24 mouse cellular contexts compared by ENCODE assay signal in genomic region chr3:147749442-147749841, GRCm38 (mm10).
A peak's percentile ranks its signal among the peaks of the same experiment; 100 is the strongest.
DNase-seq lines count a peak whose midpoint lies in the region; ATAC-seq and TF ChIP-seq lines count a peak whose summit lies in the region.
"Had no signal": no experiment of that assay in that cellular context is flagged by ENCODE, and none has a peak within 500 bp of the region (broad histone marks: within the 10 kb centered on the region; RNA-seq: fewer than 3 reads in every experiment).

No protein-coding gene starts in this region.

- 44% methylated on average over 5 of the region's 5 CpGs for WGBS in forebrain, embryonic 11.5 days
- 65% methylated on average over 5 of the region's 5 CpGs for WGBS in forebrain, embryonic 10.5 days
- 77% methylated on average over 5 of the region's 5 CpGs for WGBS in midbrain, embryonic 12.5 days
- WGBS in midbrain, embryonic 15.5 days = 56% methylated on average over 5 of the region's 5 CpGs
- WGBS in forebrain, postnatal 0 days = 20% methylated on average over 5 of the region's 5 CpGs
- WGBS in liver, postnatal 0 days (ENCODE audit: insufficient replicate concordance) = 75% methylated on average over 5 of the region's 5 CpGs

- TF ChIP-seq CTCF in brain, embryonic 14.5 days (IDR thresholded peaks at IDR 0.05; ENCODE audit: borderline replicate concordance, extremely low read depth, insufficient read depth, insufficient read length) = no peak
- no peak for TF ChIP-seq CTCF in forebrain, postnatal 0 days (IDR thresholded peaks at IDR 0.05; ENCODE audit: low read depth)
- no peak for TF ChIP-seq CTCF in liver, postnatal 0 days (IDR thresholded peaks at IDR 0.05; ENCODE audit: low read depth)

- no peaks in the 10 kb centered on the region for H3K36me3 ChIP-seq in forebrain, embryonic 11.5 days (ENCODE audit: control insufficient read depth, insufficient read depth, low read length)
- H3K36me3 ChIP-seq in forebrain, embryonic 10.5 days (replicated peaks) = no peaks in the 10 kb centered on the region
- no peaks in the 10 kb centered on the region for H3K36me3 ChIP-seq in midbrain, embryonic 12.5 days
- no peaks in the 10 kb centered on the region for H3K36me3 ChIP-seq in midbrain, embryonic 15.5 days (replicated peaks)
- H3K36me3 ChIP-seq in forebrain, postnatal 0 days (ENCODE audit: insufficient read depth) = no peaks in the 10 kb centered on the region
- H3K36me3 ChIP-seq in liver, postnatal 0 days (replicated peaks; ENCODE audit: insufficient read depth, low read length) = no peaks in the 10 kb centered on the region
- H3K36me3 ChIP-seq: embryonic facial prominence, embryonic 13.5 days; limb, embryonic 13.5 days; midbrain, embryonic 13.5 days had no signal

- peak; percentile 63 for ATAC-seq in forebrain, embryonic 11.5 days (replicated peaks; ENCODE audit: low FRiP score)
- ATAC-seq in midbrain, embryonic 12.5 days (ENCODE audit: low FRiP score, low read depth) = peak; percentile 50; the same call in 1 of the 2 replicates
- ATAC-seq in midbrain, embryonic 15.5 days (replicated peaks) = no peak
- ATAC-seq in forebrain, postnatal 0 days = no peak
- ATAC-seq in liver, postnatal 0 days = no peak
- ATAC-seq: intestine, postnatal 0 days had no signal

- no peaks in the 10 kb centered on the region for H3K27me3 ChIP-seq in forebrain, embryonic 11.5 days (ENCODE audit: control insufficient read depth, insufficient read depth, low read length)
- no peaks in the 10 kb centered on the region for H3K27me3 ChIP-seq in forebrain, embryonic 10.5 days (ENCODE audit: poor library complexity, severe bottlenecking)
- no peaks in the 10 kb centered on the region for H3K27me3 ChIP-seq in midbrain, embryonic 12.5 days
- H3K27me3 ChIP-seq in midbrain, embryonic 15.5 days (replicated peaks) = no peaks in the 10 kb centered on the region
- H3K27me3 ChIP-seq in forebrain, postnatal 0 days (ENCODE audit: insufficient read depth, low read length) = no peaks in the 10 kb centered on the region
- no peaks in the 10 kb centered on the region for H3K27me3 ChIP-seq in liver, postnatal 0 days (ENCODE audit: insufficient read depth, low read length)
- H3K27me3 ChIP-seq: embryonic facial prominence, embryonic 13.5 days; limb, embryonic 13.5 days; megakaryocyte, embryonic 14.5 days; midbrain, embryonic 13.5 days had no signal

- no peak overlapping the region for H3K27ac ChIP-seq in forebrain, embryonic 11.5 days (ENCODE audit: low read depth, low read length)
- no peak overlapping the region for H3K27ac ChIP-seq in forebrain, embryonic 10.5 days
- H3K27ac ChIP-seq in midbrain, embryonic 12.5 days (replicated peaks) = no peak overlapping the region
- no peak overlapping the region for H3K27ac ChIP-seq in midbrain, embryonic 15.5 days
- no peak overlapping the region for H3K27ac ChIP-seq in forebrain, postnatal 0 days (ENCODE audit: low read depth, low read length)
- no peak overlapping the region for H3K27ac ChIP-seq in liver, postnatal 0 days (ENCODE audit: low read depth)
- H3K27ac ChIP-seq: embryonic facial prominence, embryonic 13.5 days; limb, embryonic 13.5 days; midbrain, embryonic 13.5 days had no signal

- H3K4me3 ChIP-seq in forebrain, embryonic 11.5 days (ENCODE audit: low read depth, low read length) = no peak overlapping the region
- no peak overlapping the region for H3K4me3 ChIP-seq in forebrain, embryonic 10.5 days
- no peak overlapping the region for H3K4me3 ChIP-seq in midbrain, embryonic 12.5 days
- no peak overlapping the region for H3K4me3 ChIP-seq in midbrain, embryonic 15.5 days
- H3K4me3 ChIP-seq in forebrain, postnatal 0 days (ENCODE audit: low read depth, low read length) = no peak overlapping the region
- H3K4me3 ChIP-seq in liver, postnatal 0 days (ENCODE audit: low read depth, low read length) = no peak overlapping the region
- H3K4me3 ChIP-seq: embryonic facial prominence, embryonic 13.5 days; limb, embryonic 13.5 days; megakaryocyte, embryonic 14.5 days; midbrain, embryonic 13.5 days had no signal

- no peak overlapping the region for H3K4me2 ChIP-seq in forebrain, embryonic 11.5 days (ENCODE audit: low read depth, low read length, severe bottlenecking)
- H3K4me2 ChIP-seq in midbrain, embryonic 12.5 days (replicated peaks) = no peak overlapping the region
- no peak overlapping the region for H3K4me2 ChIP-seq in midbrain, embryonic 15.5 days
- no peak overlapping the region for H3K4me2 ChIP-seq in forebrain, postnatal 0 days (ENCODE audit: low read depth)
- no peak overlapping the region for H3K4me2 ChIP-seq in liver, postnatal 0 days (ENCODE audit: low read depth, low read length)
- H3K4me2 ChIP-seq: embryonic facial prominence, embryonic 13.5 days; limb, embryonic 13.5 days; liver, embryonic 11.5 days; midbrain, embryonic 13.5 days had no signal

- no peak for TF ChIP-seq EP300 in liver, postnatal 0 days (IDR thresholded peaks at IDR 0.05; ENCODE audit: low read depth)

- H3K4me1 ChIP-seq in forebrain, embryonic 11.5 days (replicated peaks; ENCODE audit: control insufficient read depth, insufficient read depth, low read length) = no peaks in the 10 kb centered on the region
- peaks cover 24% of the 10 kb centered on the region for H3K4me1 ChIP-seq in forebrain, embryonic 10.5 days
- peaks cover 9% of the 10 kb centered on the region for H3K4me1 ChIP-seq in midbrain, embryonic 12.5 days
- H3K4me1 ChIP-seq in midbrain, embryonic 15.5 days = no peaks in the 10 kb centered on the region; the same call in 1 of the 2 replicates
- no peaks in the 10 kb centered on the region for H3K4me1 ChIP-seq in forebrain, postnatal 0 days (ENCODE audit: insufficient read depth)
- no peaks in the 10 kb centered on the region for H3K4me1 ChIP-seq in liver, postnatal 0 days (ENCODE audit: insufficient read depth)
- H3K4me1 ChIP-seq: megakaryocyte, embryonic 14.5 days had no signal

- H3K9me3 ChIP-seq in forebrain, embryonic 11.5 days (ENCODE audit: control insufficient read depth, low read length) = no peaks in the 10 kb centered on the region
- H3K9me3 ChIP-seq in forebrain, embryonic 10.5 days = no peaks in the 10 kb centered on the region
- H3K9me3 ChIP-seq in midbrain, embryonic 12.5 days = no peaks in the 10 kb centered on the region
- H3K9me3 ChIP-seq in midbrain, embryonic 15.5 days = no peaks in the 10 kb centered on the region
- H3K9me3 ChIP-seq in forebrain, postnatal 0 days (ENCODE audit: low read length) = no peaks in the 10 kb centered on the region
- H3K9me3 ChIP-seq in liver, postnatal 0 days (ENCODE audit: low read length) = no peaks in the 10 kb centered on the region
- H3K9me3 ChIP-seq: embryonic facial prominence, embryonic 13.5 days; limb, embryonic 13.5 days; midbrain, embryonic 13.5 days had no signal

- H3K9ac ChIP-seq in forebrain, embryonic 11.5 days (ENCODE audit: low read length) = no peak overlapping the region
- no peak overlapping the region for H3K9ac ChIP-seq in midbrain, embryonic 12.5 days (replicated peaks)
- H3K9ac ChIP-seq in midbrain, embryonic 15.5 days = no peak overlapping the region
- no peak overlapping the region for H3K9ac ChIP-seq in forebrain, postnatal 0 days
- H3K9ac ChIP-seq in liver, postnatal 0 days (replicated peaks) = no peak overlapping the region
- H3K9ac ChIP-seq: embryonic facial prominence, embryonic 13.5 days; limb, embryonic 13.5 days; midbrain, embryonic 13.5 days had no signal

- no peak for TF ChIP-seq POLR2A in brain, embryonic 14.5 days (IDR thresholded peaks at IDR 0.05; ENCODE audit: borderline replicate concordance, extremely low read depth, insufficient read depth, insufficient read length, poor library complexity, severe bottlenecking)

- no peak for DNase-seq in forebrain, embryonic 11.5 days (ENCODE audit: low spot score)
- DNase-seq in forebrain, embryonic 10.5 days (ENCODE audit: extremely low spot score, low spot score) = no peak
- DNase-seq in brain, embryonic 14.5 days (ENCODE audit: low read depth) = peak; percentile 86
- peak; percentile 5 for DNase-seq in forebrain, postnatal 0 days
- DNase-seq in thymus, postnatal 4 days = no peak
- DNase-seq in liver, postnatal 0 days = no peak
- DNase-seq: adrenal gland, postnatal 14 days; cerebellum, adult 8-10 months; gastrocnemius, postnatal 10 days; heart, postnatal 14 days; kidney, adult 9 months; kidney, postnatal 10 days; layer of hippocampus, adult 9-11 months; lung, postnatal 36 days; spleen, adult 18-20 months; thymus, postnatal 14 days had no signal

Comparison
In these comparisons a context has a peak if more than half of its experiments do, and no peak if none do; other contexts are left out.
1. ATAC-seq: peak in forebrain, embryonic 11.5 days (single experiment) and midbrain, embryonic 12.5 days (single experiment); none in midbrain, embryonic 15.5 days (single experiment), forebrain, postnatal 0 days (single experiment) and liver, postnatal 0 days (single experiment).
2. DNase-seq: peak in brain, embryonic 14.5 days (single experiment) and forebrain, postnatal 0 days (single experiment); none in forebrain, embryonic 11.5 days (single experiment), forebrain, embryonic 10.5 days (single experiment), thymus, postnatal 4 days (single experiment) and liver, postnatal 0 days (single experiment).